Mouse (Mus musculus): ENCODE measurements at regions not wholly inside any gene's neighbourhood (a gene's known extent, or its start where the extent isn't known, plus 50 kb on each side); places are given as distances from the start of the nearest gene placed in this dataset.

DNA sequence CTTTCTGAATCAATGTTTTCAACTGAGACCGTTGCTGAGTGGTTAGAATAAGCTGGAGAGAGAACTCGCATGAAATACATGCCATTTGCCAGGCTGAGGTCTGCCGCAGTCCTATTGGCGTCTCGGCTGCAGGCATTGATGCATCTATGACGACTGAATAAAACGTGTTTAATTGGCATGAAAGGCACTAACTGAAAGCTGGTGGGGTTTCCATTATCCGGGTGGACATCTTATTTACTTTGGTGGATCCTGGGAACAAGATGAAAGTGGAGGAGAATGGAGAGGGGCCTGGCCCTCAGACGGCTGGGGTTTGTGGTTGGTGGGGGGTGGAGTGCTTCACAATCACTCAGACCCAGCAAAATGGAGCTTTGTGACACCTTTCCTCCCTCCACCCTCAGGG lies 81.2 kb downstream of the Gm12689 start:
- TF ChIP-seq CTCF (IDR thresholded peaks at IDR 0.05; ENCODE audit: low read depth, low read length) (no peak), TAL1 (conservative IDR thresholded peaks at IDR 0.05; ENCODE audit: low read depth, low read length) (no peak), GATA1 (IDR thresholded peaks at IDR 0.05; ENCODE audit: borderline replicate concordance, low read length) (no peak), POLR2AphosphoS5 (IDR thresholded peaks at IDR 0.05; ENCODE audit: insufficient replicate concordance, low read depth, low read length) (no peak), GATA2 (IDR thresholded peaks at IDR 0.05; ENCODE audit: borderline replicate concordance, low read depth, low read length) (no peak)
